Mouse (Mus musculus): ENCODE measurements at regions not wholly inside any gene's neighbourhood (a gene's known extent, or its start where the extent isn't known, plus 50 kb on each side); places are given as distances from the start of the nearest gene placed in this dataset.

- H3K36me3 ChIP-seq (ENCODE audit: control insufficient read depth, insufficient read depth, low read length) = no peaks in the 10 kb centered on the region
- H3K4me3 ChIP-seq (ENCODE audit: low read depth, low read length) = no peak overlapping the region
- H3K9me3 ChIP-seq (ENCODE audit: control insufficient read depth, low read depth, low read length) = no peaks in the 10 kb centered on the region
- H3K4me1 ChIP-seq (ENCODE audit: control insufficient read depth, insufficient read depth, low read length) = peaks cover 3% of the 10 kb centered on the region; the same call in 1 of the 2 replicates
- H3K27ac ChIP-seq (ENCODE audit: low read length) = no peak overlapping the region; the same call in 1 of the 2 replicates
- WGBS = 81% methylated on average over 4 of the region's 4 CpGs
- H3K4me2 ChIP-seq (replicated peaks; ENCODE audit: low read depth, low read length) = no peak overlapping the region
- H3K27me3 ChIP-seq (ENCODE audit: control insufficient read depth, insufficient read depth, low read length) = no peaks in the 10 kb centered on the region
- H3K9ac ChIP-seq (replicated peaks; ENCODE audit: low read depth, low read length) = no peak overlapping the region
- ATAC-seq (ENCODE audit: insufficient number of reproducible peaks, insufficient read depth, low FRiP score, low read depth) = no peak
Observed at GRCm38 (mm10) chr4:95193473-95193872, 141.5 kb upstream of the Jun start.

DNA sequence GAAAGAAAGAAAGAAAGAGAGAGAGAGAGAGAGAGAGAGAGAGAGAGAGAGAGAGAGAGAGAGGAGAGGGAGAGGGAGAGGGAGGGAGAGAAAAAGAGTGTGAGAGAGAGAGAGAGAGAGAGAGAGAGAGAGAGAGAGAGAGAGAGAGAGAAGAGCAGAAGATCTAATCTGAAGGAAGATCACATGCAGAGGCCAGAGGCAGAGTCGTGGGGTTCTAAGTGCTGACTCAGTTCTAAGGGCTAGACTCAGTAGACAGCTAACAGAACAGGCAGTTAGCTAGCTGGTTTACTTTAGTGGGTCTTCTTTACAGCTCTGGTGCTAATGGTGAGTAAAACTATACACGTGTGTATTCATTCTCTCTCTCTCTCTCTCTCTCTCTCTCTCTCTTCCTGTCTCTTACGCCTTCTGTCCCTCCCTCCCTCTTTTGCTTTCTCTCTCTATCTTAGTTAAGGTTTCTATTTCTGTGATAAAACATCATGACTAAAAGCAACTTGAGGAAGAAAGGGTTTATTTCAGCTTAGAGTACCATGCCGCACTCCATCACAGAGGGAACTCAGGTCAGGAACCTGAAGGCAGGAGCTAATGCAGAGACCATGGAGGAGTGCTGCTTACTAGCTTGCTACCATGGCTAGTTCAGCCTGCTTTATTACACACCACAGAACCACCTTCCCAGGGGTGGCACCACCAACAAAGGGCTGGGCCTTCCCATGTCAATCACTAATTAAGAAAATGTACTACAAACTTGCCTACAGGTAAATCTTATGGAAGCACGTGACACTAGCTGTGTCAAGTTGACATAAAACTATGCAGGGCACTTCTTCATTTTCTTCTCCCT, 142.8 kb upstream of the Jun start:
- Histone ChIP-seq H3K36me3 (ENCODE audit: control insufficient read depth, insufficient read depth, low read length) (no peaks in the 10 kb centered on the region), H3K9ac (replicated peaks; ENCODE audit: low read depth, low read length) (no peak overlapping the region), H3K4me3 (ENCODE audit: low read depth, low read length) (no peak overlapping the region), H3K27me3 (ENCODE audit: control insufficient read depth, insufficient read depth, low read length) (no peaks in the 10 kb centered on the region), H3K9me3 (ENCODE audit: control insufficient read depth, low read depth, low read length) (no peaks in the 10 kb centered on the region), H3K4me2 (replicated peaks; ENCODE audit: low read depth, low read length) (no peak overlapping the region), H3K27ac (ENCODE audit: low read length) (no peak overlapping the region), H3K4me1 (ENCODE audit: control insufficient read depth, insufficient read depth, low read length) (peaks cover 3% of the 10 kb centered on the region; the same call in 1 of the 2 replicates)
- ATAC-seq (ENCODE audit: insufficient number of reproducible peaks, insufficient read depth, low FRiP score, low read depth) = no peak
- 60% methylated on average over 5 of the region's 5 CpGs for WGBS

DNA sequence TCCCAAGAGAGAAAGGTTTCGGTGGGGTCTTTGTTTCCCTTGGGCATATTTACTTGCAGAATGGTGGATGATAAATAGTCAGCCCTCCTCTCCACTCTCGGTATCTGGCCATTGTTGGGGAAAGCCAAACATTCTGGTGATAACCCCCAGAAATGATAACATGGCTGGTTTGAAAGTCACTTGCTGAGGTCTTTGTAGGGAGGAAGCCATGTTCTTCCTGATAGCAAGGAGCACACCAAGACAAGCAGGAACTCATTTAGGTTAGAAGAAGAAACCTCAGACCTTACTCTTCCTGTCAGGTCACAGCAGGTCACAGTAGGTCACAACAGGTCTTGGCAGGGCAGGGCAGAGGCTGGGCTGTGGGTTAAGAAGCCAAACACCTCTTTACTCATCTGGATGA, 144.1 kb upstream of the Jun start:
- H3K4me3 ChIP-seq (ENCODE audit: low read depth, low read length) = no peak overlapping the region
- no peak for ATAC-seq (ENCODE audit: insufficient number of reproducible peaks, insufficient read depth, low FRiP score, low read depth)
- no peak overlapping the region for H3K4me2 ChIP-seq (replicated peaks; ENCODE audit: low read depth, low read length)
- H3K4me1 ChIP-seq (ENCODE audit: control insufficient read depth, insufficient read depth, low read length) = peaks cover 3% of the 10 kb centered on the region; the same call in 1 of the 2 replicates
- no peak overlapping the region for H3K9ac ChIP-seq (replicated peaks; ENCODE audit: low read depth, low read length)
- H3K36me3 ChIP-seq (ENCODE audit: control insufficient read depth, insufficient read depth, low read length) = no peaks in the 10 kb centered on the region
- WGBS = 37% methylated on average over 2 of the region's 2 CpGs
- no peak overlapping the region for H3K27ac ChIP-seq (ENCODE audit: low read length)
- H3K27me3 ChIP-seq (ENCODE audit: control insufficient read depth, insufficient read depth, low read length) = no peaks in the 10 kb centered on the region
- no peaks in the 10 kb centered on the region for H3K9me3 ChIP-seq (ENCODE audit: control insufficient read depth, low read depth, low read length)

DNA sequence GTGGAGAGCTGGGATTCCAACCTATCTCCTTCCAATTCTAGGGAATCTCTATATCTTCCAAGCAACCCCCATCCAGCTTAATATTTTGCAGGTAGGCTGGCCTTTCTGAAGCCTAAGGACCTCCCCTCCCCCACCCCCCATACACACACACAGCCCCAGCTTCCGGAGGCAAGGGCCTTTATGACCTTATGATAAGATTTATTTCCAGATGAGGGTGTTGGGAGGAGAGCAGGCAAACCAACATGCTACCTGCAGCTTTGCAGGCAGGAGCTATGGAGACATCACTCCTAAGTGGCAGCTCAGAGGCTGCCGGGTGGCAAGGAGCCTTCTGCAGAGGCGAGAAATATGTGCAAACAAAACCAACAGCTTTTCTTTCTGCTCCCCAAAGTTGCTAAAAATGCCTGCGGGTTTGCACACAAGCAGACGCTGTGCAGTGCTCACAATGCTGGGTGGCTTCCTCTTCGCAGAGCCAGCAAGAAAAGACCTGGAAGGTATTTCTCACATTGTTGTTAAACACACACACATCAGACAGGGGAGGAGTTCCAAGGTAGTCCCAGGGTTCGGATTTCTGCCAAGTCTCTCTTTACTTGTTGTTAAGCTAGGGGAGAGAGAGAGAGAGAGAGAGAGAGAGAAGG, 145.2 kb upstream of the Jun start:
- Histone ChIP-seq H3K27ac (ENCODE audit: low read length) (0 out of 2 replicates have a peak overlapping the region, but pooled peaks have one; percentile 10), H3K9ac (replicated peaks; ENCODE audit: low read depth, low read length) (no peak overlapping the region), H3K9me3 (ENCODE audit: control insufficient read depth, low read depth, low read length) (no peaks in the 10 kb centered on the region), H3K4me2 (replicated peaks; ENCODE audit: low read depth, low read length) (no peak overlapping the region), H3K4me3 (ENCODE audit: low read depth, low read length) (no peak overlapping the region), H3K27me3 (ENCODE audit: control insufficient read depth, insufficient read depth, low read length) (no peaks in the 10 kb centered on the region), H3K36me3 (ENCODE audit: control insufficient read depth, insufficient read depth, low read length) (no peaks in the 10 kb centered on the region), H3K4me1 (ENCODE audit: control insufficient read depth, insufficient read depth, low read length) (peaks cover 3% of the 10 kb centered on the region; the same call in 1 of the 2 replicates)
- WGBS = 32% methylated on average over 7 of the region's 7 CpGs
- ATAC-seq (ENCODE audit: insufficient number of reproducible peaks, insufficient read depth, low FRiP score, low read depth) = 0 out of 2 replicates have a peak, but pooled peaks have one; percentile 34

DNA sequence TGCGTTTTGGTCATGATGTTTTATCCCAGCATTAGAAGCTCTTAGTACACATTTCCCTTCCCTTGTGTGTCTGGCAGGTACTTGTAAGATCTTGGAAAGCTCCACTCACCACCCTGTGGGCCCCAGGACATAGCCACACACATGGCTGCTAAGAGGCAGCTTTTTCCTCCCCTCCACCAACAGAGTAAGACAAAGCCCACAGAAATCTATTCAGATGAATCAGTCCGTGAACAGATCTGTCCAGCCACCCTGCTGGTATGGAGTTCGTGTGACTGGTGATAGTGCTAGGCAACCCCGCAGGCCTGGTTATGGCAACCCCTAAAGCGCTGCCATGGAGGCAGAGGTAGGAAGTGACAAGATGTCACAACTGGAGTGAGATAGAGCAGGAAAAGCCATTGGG, 147.4 kb upstream of the Jun start:
- WGBS = 84% methylated on average over 5 of the region's 5 CpGs
- Histone ChIP-seq H3K36me3 (ENCODE audit: control insufficient read depth, insufficient read depth, low read length) (no peaks in the 10 kb centered on the region), H3K9ac (replicated peaks; ENCODE audit: low read depth, low read length) (no peak overlapping the region), H3K27me3 (ENCODE audit: control insufficient read depth, insufficient read depth, low read length) (no peaks in the 10 kb centered on the region), H3K27ac (ENCODE audit: low read length) (no peak overlapping the region), H3K4me1 (ENCODE audit: control insufficient read depth, insufficient read depth, low read length) (peaks cover 3% of the 10 kb centered on the region; the same call in 1 of the 2 replicates), H3K4me3 (ENCODE audit: low read depth, low read length) (no peak overlapping the region), H3K4me2 (replicated peaks; ENCODE audit: low read depth, low read length) (no peak overlapping the region), H3K9me3 (ENCODE audit: control insufficient read depth, low read depth, low read length) (no peaks in the 10 kb centered on the region)
- no peak for ATAC-seq (ENCODE audit: insufficient number of reproducible peaks, insufficient read depth, low FRiP score, low read depth)

- Histone ChIP-seq H3K9ac (replicated peaks; ENCODE audit: low read depth, low read length) (no peak overlapping the region), H3K4me3 (ENCODE audit: low read depth, low read length) (no peak overlapping the region), H3K36me3 (ENCODE audit: control insufficient read depth, insufficient read depth, low read length) (no peaks in the 10 kb centered on the region), H3K4me1 (ENCODE audit: control insufficient read depth, insufficient read depth, low read length) (peaks cover 3% of the 10 kb centered on the region; the same call in 1 of the 2 replicates), H3K27ac (ENCODE audit: low read length) (no peak overlapping the region), H3K27me3 (ENCODE audit: control insufficient read depth, insufficient read depth, low read length) (no peaks in the 10 kb centered on the region), H3K9me3 (ENCODE audit: control insufficient read depth, low read depth, low read length) (no peaks in the 10 kb centered on the region), H3K4me2 (replicated peaks; ENCODE audit: low read depth, low read length) (no peak overlapping the region)
- no peak for ATAC-seq (ENCODE audit: insufficient number of reproducible peaks, insufficient read depth, low FRiP score, low read depth)
- WGBS = 87% methylated on average over 7 of the region's 7 CpGs
Observed at GRCm38 (mm10) chr4:95200130-95200529, 148.1 kb upstream of the Jun start.

DNA sequence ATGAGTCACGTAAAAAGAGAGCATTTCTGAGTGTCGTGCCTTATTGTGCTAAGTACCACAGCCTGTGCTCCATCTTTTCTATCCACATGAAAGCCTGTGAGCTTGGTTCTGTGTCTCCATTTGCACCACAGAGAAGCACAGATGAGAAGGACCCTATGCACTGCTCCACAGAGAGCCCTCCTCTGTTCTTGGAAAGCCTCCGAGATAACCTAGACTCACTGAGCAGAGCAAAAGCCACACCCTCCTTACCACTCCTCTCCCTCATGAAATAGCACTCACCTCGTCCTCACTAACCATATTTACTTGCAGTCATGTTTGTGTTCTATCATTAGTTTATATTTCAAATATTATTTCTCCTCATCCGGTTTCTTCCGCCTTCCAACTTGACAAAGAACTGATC, 150.5 kb upstream of the Jun start:
- H3K4me1 ChIP-seq (ENCODE audit: control insufficient read depth, insufficient read depth, low read length) = no peaks in the 10 kb centered on the region; the same call in 1 of the 2 replicates
- no peak overlapping the region for H3K4me3 ChIP-seq (ENCODE audit: low read depth, low read length)
- no peak overlapping the region for H3K4me2 ChIP-seq (replicated peaks; ENCODE audit: low read depth, low read length)
- no peak for ATAC-seq (ENCODE audit: insufficient number of reproducible peaks, insufficient read depth, low FRiP score, low read depth)
- H3K27ac ChIP-seq (ENCODE audit: low read length) = no peak overlapping the region
- no peak overlapping the region for H3K9ac ChIP-seq (replicated peaks; ENCODE audit: low read depth, low read length)
- H3K27me3 ChIP-seq (ENCODE audit: control insufficient read depth, insufficient read depth, low read length) = no peaks in the 10 kb centered on the region
- 85% methylated on average over 6 of the region's 6 CpGs for WGBS
- H3K36me3 ChIP-seq (ENCODE audit: control insufficient read depth, insufficient read depth, low read length) = no peaks in the 10 kb centered on the region
- H3K9me3 ChIP-seq (ENCODE audit: control insufficient read depth, low read depth, low read length) = 0 out of 2 replicates have a peak, but pooled peaks cover 4% of the 10 kb centered on the region

- H3K4me1 ChIP-seq (ENCODE audit: control insufficient read depth, insufficient read depth, low read length) = no peaks in the 10 kb centered on the region
- no peak overlapping the region for H3K27ac ChIP-seq (ENCODE audit: low read length)
- no peak for ATAC-seq (ENCODE audit: insufficient number of reproducible peaks, insufficient read depth, low FRiP score, low read depth)
- H3K36me3 ChIP-seq (ENCODE audit: control insufficient read depth, insufficient read depth, low read length) = no peaks in the 10 kb centered on the region
- no peak overlapping the region for H3K9ac ChIP-seq (replicated peaks; ENCODE audit: low read depth, low read length)
- 0 out of 2 replicates have a peak, but pooled peaks cover 4% of the 10 kb centered on the region for H3K9me3 ChIP-seq (ENCODE audit: control insufficient read depth, low read depth, low read length)
- no peak overlapping the region for H3K4me2 ChIP-seq (replicated peaks; ENCODE audit: low read depth, low read length)
- no peaks in the 10 kb centered on the region for H3K27me3 ChIP-seq (ENCODE audit: control insufficient read depth, insufficient read depth, low read length)
- no peak overlapping the region for H3K4me3 ChIP-seq (ENCODE audit: low read depth, low read length)
Observed at GRCm38 (mm10) chr4:95203577-95203976, 151.6 kb upstream of the Jun start.
